Mouse (Mus musculus) 416B (cell line): ENCODE results near the gene Tax1bp1.

Experiments used
- DNase-seq: peaks from one replicate; pipeline ENCODE4 v3.0.0; 2011; ENCODE audit warnings: low read depth

Gene Tax1bp1

DNA sequence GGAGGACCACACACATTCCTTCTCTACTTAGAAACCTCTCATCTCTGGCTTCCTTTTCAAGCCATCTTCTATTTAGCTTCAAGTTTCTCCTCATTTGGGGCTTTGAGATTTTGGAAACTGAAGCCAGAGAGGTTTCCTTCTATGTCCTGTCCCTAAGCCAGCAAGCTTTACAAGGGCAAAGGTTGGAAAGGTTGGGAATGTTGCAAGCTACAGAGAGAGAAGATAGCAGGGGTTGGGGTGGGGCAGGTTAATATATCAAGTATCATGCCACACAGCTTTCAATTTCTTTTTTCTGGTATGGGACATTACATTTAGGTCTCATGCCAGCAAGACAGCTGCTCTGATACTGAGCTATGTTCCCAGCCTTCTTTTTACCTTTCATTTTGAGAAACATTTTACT is 8.2 kb upstream of the Tax1bp1 start:
- DNase-seq: no peak

GRCm38 (mm10) chr6:52707815-52708214 is 5.7 kb upstream of the Tax1bp1 start:
- DNase-seq: no peak

DNA sequence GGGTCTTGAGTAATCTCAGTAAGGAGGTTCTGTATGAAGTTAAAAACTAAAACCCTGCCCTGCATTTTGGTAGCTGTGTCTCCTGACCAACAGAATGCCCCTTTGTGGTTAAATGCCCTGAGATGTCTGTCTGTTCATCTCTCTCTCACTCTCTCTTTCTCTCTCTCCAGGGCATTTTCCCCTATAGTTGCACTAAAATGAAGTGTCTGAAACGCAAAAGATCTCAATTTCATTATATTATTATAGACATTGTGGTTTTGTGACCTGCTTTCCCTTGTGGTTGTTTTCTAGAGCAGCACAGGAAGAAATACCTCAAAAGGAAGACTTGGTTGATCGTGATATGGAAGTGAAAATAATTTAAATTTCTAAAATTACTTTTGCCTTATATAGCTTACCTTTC is 966 bp upstream of the Tax1bp1 start:
- DNase-seq: peak; percentile 88

GRCm38 (mm10) chr6:52713897-52714509 is 474 bp downstream of the Tax1bp1 start:
- peak; percentile 94 for DNase-seq

DNA sequence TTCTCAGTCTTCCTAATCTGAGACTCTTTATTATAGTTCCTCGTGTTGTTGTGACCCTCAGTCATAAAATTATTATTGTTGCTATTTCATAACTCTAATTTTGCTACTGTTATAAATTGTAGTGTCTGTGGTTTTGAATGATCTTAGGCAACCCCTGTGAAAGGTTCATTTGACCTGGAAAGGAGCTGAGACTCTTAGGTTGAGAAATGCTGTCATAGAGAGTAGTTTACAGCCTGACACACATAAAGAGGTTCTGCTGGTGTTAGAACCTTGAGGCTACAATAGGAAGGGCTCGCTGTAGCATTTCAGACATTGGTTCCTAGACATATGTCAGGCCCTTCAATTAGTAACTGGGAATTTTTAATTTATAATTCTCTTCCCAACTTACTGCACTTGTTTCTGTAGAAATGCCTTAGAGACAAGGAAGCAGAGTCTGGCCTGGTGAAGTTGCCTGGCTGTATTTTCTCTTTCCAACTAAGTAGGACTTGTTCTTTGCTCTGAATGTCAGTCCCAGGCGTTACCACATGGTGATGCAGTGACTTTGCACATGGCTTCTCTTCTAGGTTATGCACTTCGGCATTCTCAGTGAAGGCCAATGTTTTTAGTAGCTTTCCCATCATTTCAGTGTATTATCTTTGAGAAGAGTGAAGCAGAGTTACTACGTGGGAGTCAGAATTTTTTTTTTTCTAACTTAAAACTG is 4.1 kb downstream of the Tax1bp1 start:
- peak; percentile 67 for DNase-seq

- peak; percentile 73 for DNase-seq
Observed at GRCm38 (mm10) chr6:52724805-52725439, 11.4 kb downstream of the Tax1bp1 start.

DNA sequence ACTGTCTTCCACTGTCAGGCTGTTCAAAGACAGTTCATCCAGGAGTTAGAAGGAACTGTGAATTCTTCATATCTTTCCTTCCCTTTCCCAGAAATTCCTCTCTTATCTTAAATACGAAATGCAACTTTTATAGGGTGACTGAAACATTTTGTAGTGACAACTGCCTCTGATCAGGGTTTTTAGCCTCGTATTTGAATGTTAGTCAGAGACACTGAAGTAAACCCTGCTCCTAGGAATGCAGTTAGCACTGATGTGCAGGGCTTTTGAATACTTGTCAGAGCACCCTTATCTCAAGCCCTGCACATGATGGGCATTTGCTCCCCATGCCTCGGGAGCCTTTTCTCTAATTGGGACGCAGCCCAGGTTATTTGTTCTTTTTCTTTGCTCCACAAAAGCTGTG is 16.8 kb downstream of the Tax1bp1 start:
- no peak for DNase-seq

GRCm38 (mm10) chr6:52734630-52735029 is 21.1 kb downstream of the Tax1bp1 start:
- no peak for DNase-seq

- DNase-seq: no peak
Observed at GRCm38 (mm10) chr6:52752832-52753231, 39.3 kb downstream of the Tax1bp1 start.

- DNase-seq: no peak
Observed at GRCm38 (mm10) chr6:52765206-52765605, 51.7 kb downstream of the Tax1bp1 start.

- DNase-seq: no peak
Observed at GRCm38 (mm10) chr6:52770789-52771188, 57.3 kb downstream of the Tax1bp1 start.

- peak; percentile 39 for DNase-seq
Observed at GRCm38 (mm10) chr6:52773132-52773531, 59.6 kb downstream of the Tax1bp1 start.

DNA sequence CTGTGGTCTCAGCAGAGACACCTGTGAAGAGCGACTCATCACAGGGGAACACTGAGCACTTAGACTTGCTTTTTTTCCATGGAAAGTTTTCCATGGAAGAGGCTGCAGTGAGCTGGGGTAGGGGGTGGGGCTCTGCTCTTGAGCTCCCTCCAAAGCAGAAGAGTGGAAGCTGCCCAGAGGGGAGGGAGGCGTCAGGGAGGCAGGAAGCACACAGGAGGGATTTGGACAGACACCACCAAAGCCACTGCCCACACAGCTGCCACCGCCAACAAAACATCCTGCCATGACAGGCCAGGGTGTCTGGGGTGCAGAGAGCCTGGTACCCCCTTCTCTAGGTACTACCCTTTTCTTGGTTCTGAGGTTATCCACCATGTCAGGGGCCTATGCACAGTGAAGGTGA is 61.8 kb downstream of the Tax1bp1 start:
- DNase-seq: no peak

GRCm38 (mm10) chr6:52775956-52776355 is 62.4 kb downstream of the Tax1bp1 start:
- DNase-seq: no peak

- DNase-seq: no peak
Observed at GRCm38 (mm10) chr6:52777034-52777433, 63.5 kb downstream of the Tax1bp1 start.

- DNase-seq: no peak
Observed at GRCm38 (mm10) chr6:52778523-52778922, 65.0 kb downstream of the Tax1bp1 start.

DNA sequence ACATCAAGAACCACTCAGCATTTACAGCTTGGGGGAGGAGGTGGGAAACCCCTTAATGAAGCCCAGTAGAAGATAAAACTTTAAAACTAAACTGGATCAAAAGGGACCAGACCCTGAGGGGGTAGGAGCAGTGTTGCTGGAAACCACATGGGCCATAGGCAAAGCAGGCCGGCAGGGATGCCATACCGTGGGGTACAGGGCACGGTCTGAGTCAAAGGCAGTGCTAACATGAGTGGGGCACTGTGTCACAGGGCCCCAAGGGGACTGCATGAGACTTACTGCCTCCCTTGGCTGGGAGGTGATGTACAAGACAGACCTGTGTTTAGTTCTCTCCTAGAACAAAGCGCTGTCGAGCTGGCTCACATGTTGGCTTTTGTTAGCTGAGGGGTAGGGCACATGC is 66.0 kb downstream of the Tax1bp1 start:
- no peak for DNase-seq

DNA sequence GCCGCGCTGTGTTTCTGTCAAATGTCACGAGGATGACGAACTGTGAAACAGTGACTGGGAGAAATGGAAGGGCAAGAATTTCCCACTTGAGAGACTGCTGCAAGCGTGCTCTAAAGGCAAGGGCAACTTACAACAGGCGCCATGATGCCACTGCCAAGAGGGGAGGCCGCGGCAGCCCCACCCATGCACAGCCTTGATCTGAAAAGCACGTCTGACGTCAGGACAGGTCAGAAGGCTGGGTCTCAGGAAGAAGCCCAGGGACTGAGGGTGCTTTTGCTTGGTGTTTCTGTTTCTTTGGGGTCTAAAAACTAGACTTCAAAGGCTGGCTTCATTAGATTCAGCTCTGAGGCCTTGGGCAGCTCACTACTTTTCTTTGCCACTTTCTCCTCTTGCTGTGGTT is 76.8 kb downstream of the Tax1bp1 start:
- DNase-seq: no peak

- DNase-seq: no peak
Observed at GRCm38 (mm10) chr6:52790781-52791180, 77.3 kb downstream of the Tax1bp1 start.

DNA sequence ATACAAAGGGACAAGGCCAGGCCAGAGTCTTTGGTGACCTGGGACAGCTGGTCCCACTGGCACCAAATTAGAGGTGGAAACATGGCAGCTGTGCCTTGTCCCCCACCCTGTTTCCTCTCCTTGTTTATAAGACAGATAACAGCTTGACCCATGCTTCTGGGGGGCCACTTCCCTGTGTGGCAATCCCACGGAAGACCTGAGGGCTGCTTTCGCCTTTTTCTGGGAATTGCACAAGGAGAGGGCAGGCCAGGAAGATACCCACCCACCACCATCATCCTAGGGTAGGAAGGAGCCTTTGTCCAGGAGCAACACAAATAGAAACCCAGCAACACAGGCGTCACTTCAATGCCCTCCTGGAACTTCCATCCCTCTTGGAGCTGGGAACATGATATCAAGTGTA is 78.9 kb downstream of the Tax1bp1 start:
- no peak for DNase-seq

DNA sequence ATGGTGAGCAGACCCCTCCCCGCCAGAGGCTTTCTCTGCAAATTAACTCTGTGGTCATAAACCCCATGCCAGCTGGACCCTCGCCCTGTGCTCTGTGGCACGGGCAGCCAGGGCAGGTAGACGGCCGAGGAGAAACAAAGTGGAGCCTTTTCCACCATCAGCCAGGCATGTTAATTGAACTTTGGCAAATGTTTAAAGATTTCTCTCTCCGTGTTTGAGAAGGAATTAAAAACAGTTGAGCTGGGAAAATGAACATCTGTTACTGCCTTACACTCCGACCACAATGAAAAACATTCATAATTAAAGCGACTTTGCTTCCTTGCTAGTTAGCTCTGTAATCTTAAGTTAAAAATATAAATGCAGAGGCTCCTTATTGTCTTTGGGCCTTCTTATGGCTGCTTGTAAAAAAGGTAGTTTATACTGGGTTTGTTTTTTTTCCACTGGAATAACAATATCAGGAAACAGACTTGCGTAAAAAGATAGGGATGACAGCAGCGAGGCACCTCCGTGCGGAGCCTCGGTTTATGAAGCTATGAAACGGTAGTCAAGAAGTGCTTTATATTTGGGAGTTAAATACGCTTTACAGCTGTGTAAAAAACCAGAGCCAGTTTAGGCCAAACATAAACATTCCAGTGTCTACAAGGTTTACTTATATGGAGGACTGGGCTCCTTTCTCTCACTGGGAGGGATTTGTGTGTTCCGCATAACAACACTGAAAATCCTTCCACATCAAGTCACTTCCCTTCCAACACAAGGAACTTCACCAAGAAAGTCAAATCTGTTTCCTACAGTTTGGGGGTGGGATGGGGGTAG is 81.7 kb downstream of the Tax1bp1 start:
- DNase-seq: no peak

- DNase-seq: no peak
Observed at GRCm38 (mm10) chr6:52796035-52796598, 82.6 kb downstream of the Tax1bp1 start.
